Mouse (Mus musculus): Measurements from ENCODE around the gene Cyp2j12. TPM values are rescaled to one million over a fixed set of nuclear protein-coding genes. Genes with fewer than 3 reads are reported as not detected.

The Cyp2j12 gene
- polyA plus RNA-seq, 1 experiment from 2014 or later = not detected

Other genes with a start within 250 kb of the Cyp2j12 start
- gene Hook1, start 173.9 kb downstream of the Cyp2j12 start, polyA plus RNA-seq (2014; fragmentation: Nextera tagmentation; extraction: Ambion mirVana) = 83.5 and 94.3 TPM in 2 replicates
- gene Cyp2j13, start 63.6 kb downstream of the Cyp2j12 start, polyA plus RNA-seq (2014; fragmentation: Nextera tagmentation; extraction: Ambion mirVana) = not detected in 2 replicates
- not detected in 2 replicates for gene Cyp2j7, start 95.5 kb upstream of the Cyp2j12 start, polyA plus RNA-seq (2014; fragmentation: Nextera tagmentation; extraction: Ambion mirVana)
- gene Cyp2j11, start 207.5 kb upstream of the Cyp2j12 start, polyA plus RNA-seq (2014; fragmentation: Nextera tagmentation; extraction: Ambion mirVana) = not detected in 2 replicates